Mouse (Mus musculus): ENCODE results near the gene Apom. TPM values are rescaled to one million over a fixed set of nuclear protein-coding genes. Genes with fewer than 3 reads are reported as not detected.

Apom gene
- total and polyA plus RNA-seq, 3 experiments = 0.15 to 0.79 TPM; not detected in 1

DNA sequence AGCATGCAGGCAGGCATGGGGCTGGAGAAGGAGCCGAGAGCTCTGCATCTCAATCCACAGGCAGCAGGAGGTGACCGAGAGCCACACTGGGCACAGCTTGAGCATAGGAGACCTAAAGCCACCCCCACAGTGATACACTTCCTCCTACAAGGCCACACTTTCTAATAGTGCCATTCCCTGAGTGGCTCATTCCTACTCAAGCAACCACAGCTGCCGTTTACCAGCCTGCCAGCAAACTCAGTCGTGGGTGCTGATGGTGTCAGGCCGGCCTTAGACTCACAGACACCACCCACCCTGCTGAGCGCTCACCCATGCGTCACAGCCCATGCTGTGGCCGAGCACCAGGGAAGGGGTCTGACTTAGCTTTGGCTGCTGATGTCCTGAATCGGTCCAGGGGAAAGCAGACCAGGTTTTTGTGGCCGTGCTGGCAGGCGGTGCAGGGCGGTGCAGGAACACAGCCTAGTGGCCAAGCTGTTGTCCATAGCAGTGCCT lies 34.6 kb downstream of the Apom start:
- H3K9ac ChIP-seq (ENCODE audit: control insufficient read depth, low read depth, low read length, poor library complexity, severe bottlenecking) = no peak overlapping the region

DNA sequence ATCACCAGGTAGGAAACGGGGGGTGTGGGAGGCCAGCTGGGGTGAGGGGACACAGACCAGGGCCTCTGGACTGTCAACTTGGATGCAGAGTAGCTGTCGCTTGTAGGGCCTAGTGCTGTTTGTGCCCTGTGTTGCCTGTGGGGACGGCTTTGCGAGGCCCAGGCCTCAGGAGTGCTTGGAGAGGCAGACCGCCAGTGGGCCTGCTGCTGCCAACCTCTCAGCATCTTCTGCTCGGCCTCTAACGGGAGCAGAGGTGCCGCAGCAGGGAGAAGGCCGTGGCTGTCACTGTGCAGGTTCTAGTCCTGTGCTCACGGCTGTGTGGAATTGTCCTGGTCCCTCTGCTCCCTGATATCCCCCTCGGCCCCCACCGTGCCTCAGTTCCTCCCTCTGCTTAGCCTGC lies 35.3 kb downstream of the Apom start:
- Histone ChIP-seq H3K36me3 (ENCODE audit: control insufficient read depth in 1 of 2, insufficient read depth in 2 of 2, low read length in 2 of 2) (no peaks in the 10 kb centered on the region; a peak in 2 of 4 replicates), H3K4me1 (ENCODE audit: control insufficient read depth in 1 of 2, insufficient read depth in 2 of 2, low read length in 2 of 2) (no peaks in the 10 kb centered on the region)

More for the DNA sequence above, 34.6 kb downstream of the Apom start:
- no peak for DNase-seq (ENCODE audit: low read depth, low spot score)
- H3K27ac ChIP-seq (ENCODE audit: control insufficient read depth, low read depth, low read length) = no peak overlapping the region
- no peaks in the 10 kb centered on the region for H3K9me3 ChIP-seq (replicated peaks; ENCODE audit: insufficient read depth, low read length)
- no peak overlapping the region for H3K4me3 ChIP-seq (ENCODE audit: control insufficient read depth in 1 of 2, insufficient read depth in 1 of 2, low read depth in 2 of 2, low read length in 2 of 2)
- H3K27me3 ChIP-seq (ENCODE audit: control insufficient read depth in 1 of 2, insufficient read depth in 2 of 2, low read length in 2 of 2) = no peaks in the 10 kb centered on the region
- no peaks in the 10 kb centered on the region; a peak in 2 of 4 replicates for H3K36me3 ChIP-seq (ENCODE audit: control insufficient read depth in 1 of 2, insufficient read depth in 2 of 2, low read length in 2 of 2)
- TF ChIP-seq MAZ (IDR thresholded peaks at IDR 0.05; ENCODE audit: low read depth, low read length) = no peak
- TF ChIP-seq CHD1 (IDR thresholded peaks at IDR 0.05; ENCODE audit: low read depth, low read length) = no peak
- TF ChIP-seq NRF1 (IDR thresholded peaks at IDR 0.05; ENCODE audit: insufficient read depth, low read depth, low read length, poor library complexity, severe bottlenecking) = no peak
- TF ChIP-seq EP300 (IDR thresholded peaks at IDR 0.05; ENCODE audit: low read depth in 1 of 2, low read length in 2 of 2) = no peak
- no peak for TF ChIP-seq GATA1 (IDR thresholded peaks at IDR 0.05; ENCODE audit: low read depth, low read length)
- no peak for TF ChIP-seq USF1 (IDR thresholded peaks at IDR 0.05; ENCODE audit: low read depth, low read length)
- TF ChIP-seq MEF2A (IDR thresholded peaks at IDR 0.05; ENCODE audit: extremely low read depth, insufficient replicate concordance, low read depth, low read length, poor library complexity, severe bottlenecking) = no peak
- TF ChIP-seq SMC3 (IDR thresholded peaks at IDR 0.05; ENCODE audit: low read depth, low read length) = no peak
- TF ChIP-seq POLR2A (IDR thresholded peaks at IDR 0.05; ENCODE audit: control insufficient read depth in 1 of 2, insufficient read depth in 1 of 2, low read depth in 1 of 2, low read length in 2 of 2, poor library complexity in 1 of 2) = no peak
- no peak for TF ChIP-seq MAFK (IDR thresholded peaks at IDR 0.05; ENCODE audit: borderline replicate concordance, low read depth, low read length)
- peaks cover 0 to 4% of the 10 kb centered on the region in 2 experiments; a peak in 1 of 4 replicates for H3K4me1 ChIP-seq (ENCODE audit: control insufficient read depth in 1 of 2, insufficient read depth in 2 of 2, low read length in 2 of 2)
- H3K79me2 ChIP-seq (ENCODE audit: control insufficient read depth, insufficient read depth, low read length, poor library complexity) = no peaks in the 10 kb centered on the region

More for the DNA sequence above, 35.3 kb downstream of the Apom start:
- no peak overlapping the region for H3K9ac ChIP-seq (ENCODE audit: control insufficient read depth, low read depth, low read length, poor library complexity, severe bottlenecking)
- H3K79me2 ChIP-seq (ENCODE audit: control insufficient read depth, insufficient read depth, low read length, poor library complexity) = peaks cover 2% of the 10 kb centered on the region; the same call in 1 of the 2 replicates
- no peaks in the 10 kb centered on the region for H3K9me3 ChIP-seq (replicated peaks; ENCODE audit: insufficient read depth, low read length)
- DNase-seq (ENCODE audit: low read depth, low spot score) = no peak
- no peak overlapping the region for H3K4me3 ChIP-seq (ENCODE audit: control insufficient read depth in 1 of 2, insufficient read depth in 1 of 2, low read depth in 2 of 2, low read length in 2 of 2)
- H3K27ac ChIP-seq (ENCODE audit: control insufficient read depth, low read depth, low read length) = no peak overlapping the region
- no peaks in the 10 kb centered on the region for H3K27me3 ChIP-seq (ENCODE audit: control insufficient read depth in 1 of 2, insufficient read depth in 2 of 2, low read length in 2 of 2)
- no peak for TF ChIP-seq MYC (IDR thresholded peaks at IDR 0.05; ENCODE audit: low read depth, low read length)
- TF ChIP-seq RAD21 (IDR thresholded peaks at IDR 0.05; ENCODE audit: low read depth, low read length) = no peak
- TF ChIP-seq KAT2A (conservative IDR thresholded peaks at IDR 0.05; ENCODE audit: low read depth, low read length) = no peak
- no peak for TF ChIP-seq SMC3 (IDR thresholded peaks at IDR 0.05; ENCODE audit: low read depth, low read length)
- TF ChIP-seq JUND (IDR thresholded peaks at IDR 0.05; ENCODE audit: low read depth, low read length) = no peak
- TF ChIP-seq GATA1 (IDR thresholded peaks at IDR 0.05; ENCODE audit: low read depth, low read length) = no peak
- no peak for TF ChIP-seq ZMIZ1 (IDR thresholded peaks at IDR 0.05; ENCODE audit: low read depth, low read length)
- TF ChIP-seq MAFK (IDR thresholded peaks at IDR 0.05; ENCODE audit: borderline replicate concordance, low read depth, low read length) = no peak
- TF ChIP-seq POLR2AphosphoS5 (IDR thresholded peaks at IDR 0.05; ENCODE audit: borderline replicate concordance, low read depth, low read length) = no peak
- TF ChIP-seq ETS1 (IDR thresholded peaks at IDR 0.05; ENCODE audit: low read depth, low read length) = no peak
- TF ChIP-seq NRF1 (IDR thresholded peaks at IDR 0.05; ENCODE audit: insufficient read depth, low read depth, low read length, poor library complexity, severe bottlenecking) = no peak
- no peak for TF ChIP-seq RCOR1 (IDR thresholded peaks at IDR 0.05; ENCODE audit: low read depth, low read length)
- no peak for TF ChIP-seq POLR2A (IDR thresholded peaks at IDR 0.05; ENCODE audit: control insufficient read depth in 1 of 2, insufficient read depth in 1 of 2, low read depth in 1 of 2, low read length in 2 of 2, poor library complexity in 1 of 2)
- no peak for TF ChIP-seq ELF1 (IDR thresholded peaks at IDR 0.05; ENCODE audit: low read depth, low read length)
- no peak for TF ChIP-seq E2F4 (IDR thresholded peaks at IDR 0.05; ENCODE audit: borderline replicate concordance, low read depth, low read length)
